Mouse (Mus musculus) CD4-positive helper T cell, adult 2 months (primary cell): Measurements from ENCODE around the gene Rdh19.
A peak's percentile ranks its signal among the peaks of the same experiment; 100 is the strongest.
"Not testable (repeated sequence)": the region's sequence is repeated elsewhere in the genome, so short reads cannot be mapped to it uniquely, and the experiment has no call there.

ENCODE experiments used
- DNase-seq: peaks from one replicate; pipeline ENCODE4 v3.0.0-alpha.2; 2012; ENCODE audit warnings: low read depth, missing footprints, low spot score

The Rdh19 gene

DNA sequence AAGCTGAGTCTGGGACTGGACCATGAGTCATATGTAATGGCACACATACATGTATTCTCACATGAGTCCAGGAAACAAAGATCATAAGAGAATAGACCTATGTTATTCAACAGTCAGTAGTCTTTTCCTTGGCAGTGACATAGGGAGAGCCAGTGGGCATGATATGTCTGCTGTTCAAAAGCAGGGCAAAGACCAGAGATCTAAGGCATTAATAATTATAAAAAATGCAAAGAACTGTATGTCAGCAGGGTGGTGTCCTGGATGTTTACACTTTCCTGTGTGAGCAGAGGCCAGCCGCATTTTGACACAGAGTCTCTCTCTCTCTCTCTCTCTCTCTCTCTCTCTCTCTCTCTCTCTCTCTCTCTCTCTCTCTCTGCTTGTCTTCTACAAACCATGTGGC lies at the start of gene Rdh19:
TSS of gene Rdh19 (plus strand) at position 301 of the 400 bp plus-strand sequence.
- no peak for DNase-seq

DNA sequence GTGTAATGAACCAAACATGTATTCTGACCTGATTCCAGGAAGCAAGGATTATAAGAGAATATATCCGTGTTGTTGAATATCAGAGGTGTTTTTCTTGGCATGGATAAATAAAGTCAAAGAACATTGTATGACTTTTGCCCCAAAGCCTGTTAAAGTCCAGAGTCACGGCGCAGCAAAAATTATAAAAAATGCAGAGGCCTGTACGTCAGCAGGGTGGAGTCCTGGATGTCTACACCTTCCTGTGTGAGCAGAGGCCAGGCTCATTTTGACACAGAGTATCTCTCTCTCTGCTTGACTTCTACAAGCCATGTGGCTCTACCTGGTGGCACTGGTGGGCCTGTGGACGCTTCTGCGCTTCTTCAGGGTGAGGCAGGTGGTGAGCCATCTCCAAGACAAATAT lies 48.8 kb upstream of the Rdh19 start, which contains the start of gene Rdh16:
TSS of gene Rdh16 (plus strand) at position 262 of the 400 bp plus-strand sequence.
- no peak for DNase-seq

GRCm38 (mm10) chr10:127801612-127802011 lies 48.1 kb upstream of the Rdh19 start:
- no peak for DNase-seq

- no peak for DNase-seq
Measured at GRCm38 (mm10) chr10:127802236-127802635, 47.5 kb upstream of the Rdh19 start.

GRCm38 (mm10) chr10:127804416-127804815 lies 45.3 kb upstream of the Rdh19 start:
- no peak for DNase-seq

DNA sequence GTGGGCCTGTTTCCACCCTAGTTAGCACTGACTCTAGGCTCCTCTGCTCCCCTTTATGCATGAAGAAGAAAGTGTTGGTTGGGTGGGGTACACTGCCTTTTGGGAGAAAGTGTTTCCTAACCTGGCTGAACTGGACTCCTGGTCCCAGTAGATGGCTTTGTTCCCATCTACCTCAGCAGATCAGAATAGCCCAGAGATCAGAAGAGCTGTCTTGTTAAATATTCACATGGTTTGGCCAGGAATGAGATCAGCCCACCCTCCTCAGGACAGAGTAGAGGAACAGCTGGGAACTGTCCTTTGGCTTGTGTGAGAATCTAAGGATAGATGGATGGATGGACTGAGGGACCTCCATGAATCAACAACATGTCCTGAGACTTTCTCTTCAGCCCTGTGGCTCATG lies 33.8 kb upstream of the Rdh19 start:
- no peak for DNase-seq

GRCm38 (mm10) chr10:127817268-127817910 lies 32.3 kb upstream of the Rdh19 start:
- not testable (repeated sequence) for DNase-seq

DNA sequence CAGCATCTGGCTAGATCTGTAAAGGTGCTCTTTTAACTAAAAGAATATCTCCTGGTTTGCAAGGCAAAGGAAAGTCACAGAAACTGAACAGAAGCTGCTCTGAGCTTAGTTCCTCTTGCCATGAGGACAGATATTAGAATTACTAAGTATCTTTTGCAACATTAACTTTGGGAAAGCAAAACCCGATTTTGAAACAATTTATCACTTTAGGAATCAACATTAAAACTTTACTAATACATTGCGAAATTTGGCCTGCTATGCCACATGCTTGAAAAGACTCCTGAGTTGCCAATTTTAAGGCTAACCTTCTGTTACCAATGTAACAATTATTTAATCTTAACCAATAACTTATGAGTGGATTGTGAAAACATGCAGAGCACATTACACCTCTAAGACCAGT lies 27.9 kb upstream of the Rdh19 start:
- DNase-seq, result not testable (repeated sequence)

DNA sequence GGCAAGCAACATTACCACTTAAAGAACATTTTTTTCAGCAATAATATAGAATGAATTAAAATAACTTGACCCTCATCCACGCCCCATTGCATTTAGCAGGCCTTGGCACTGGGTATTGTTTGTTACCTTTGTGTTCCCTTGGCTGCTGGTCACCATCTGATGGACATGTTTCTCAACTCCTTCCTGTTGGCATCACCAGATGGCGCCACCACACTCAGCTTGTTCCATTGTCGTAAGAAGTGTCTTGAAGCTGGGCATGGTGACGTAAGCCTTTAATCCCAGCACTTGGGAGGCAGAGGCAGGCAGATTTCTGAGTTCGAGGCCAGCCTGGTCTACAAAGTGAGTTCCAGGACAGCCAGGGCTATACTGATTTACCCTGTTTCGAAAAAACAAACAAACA lies 24.3 kb upstream of the Rdh19 start:
- no peak for DNase-seq

GRCm38 (mm10) chr10:127829121-127829520 lies 20.6 kb upstream of the Rdh19 start:
- DNase-seq, result no peak

- DNase-seq, result not testable (repeated sequence)
Measured at GRCm38 (mm10) chr10:127834186-127834585, 15.5 kb upstream of the Rdh19 start.

DNA sequence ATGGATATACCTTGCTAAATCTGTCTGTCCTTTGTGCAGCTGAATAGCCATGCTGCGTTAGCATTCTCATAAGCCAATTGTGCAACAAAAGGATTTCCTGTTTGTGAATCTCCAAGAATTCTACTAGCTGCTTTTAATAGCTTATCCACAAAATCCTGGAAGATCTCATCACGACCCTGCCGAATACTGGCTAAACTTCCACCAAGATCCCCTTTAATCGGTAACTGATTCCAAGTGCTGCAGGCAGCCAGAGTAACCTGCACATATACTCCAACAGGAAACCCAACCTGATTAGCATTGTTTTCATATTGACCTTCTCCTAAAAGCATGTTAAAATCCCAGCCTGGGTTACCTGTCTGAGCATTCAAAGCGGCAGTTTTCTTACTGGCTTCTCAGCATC lies 14.4 kb upstream of the Rdh19 start:
- DNase-seq, result no peak

DNA sequence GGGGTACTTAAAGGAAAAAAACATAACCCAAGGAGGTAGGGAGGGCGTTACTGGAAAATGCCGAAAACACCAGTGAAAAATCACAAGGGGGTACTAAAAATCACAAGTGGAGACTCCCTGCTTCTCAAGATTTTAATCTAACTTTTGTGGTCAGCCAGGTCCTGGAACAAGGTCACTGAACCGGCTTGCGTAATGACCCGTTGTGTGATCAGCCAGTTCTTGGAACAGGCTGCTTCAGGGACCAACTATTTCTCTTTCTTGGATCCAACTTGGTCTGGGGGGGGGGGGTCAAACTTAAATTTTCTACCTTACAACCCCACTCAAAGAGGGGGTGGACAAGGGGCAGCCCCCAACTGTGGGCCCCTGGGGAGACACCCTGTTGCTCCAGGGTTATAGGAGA lies 11.9 kb upstream of the Rdh19 start:
- not testable (repeated sequence) for DNase-seq

DNA sequence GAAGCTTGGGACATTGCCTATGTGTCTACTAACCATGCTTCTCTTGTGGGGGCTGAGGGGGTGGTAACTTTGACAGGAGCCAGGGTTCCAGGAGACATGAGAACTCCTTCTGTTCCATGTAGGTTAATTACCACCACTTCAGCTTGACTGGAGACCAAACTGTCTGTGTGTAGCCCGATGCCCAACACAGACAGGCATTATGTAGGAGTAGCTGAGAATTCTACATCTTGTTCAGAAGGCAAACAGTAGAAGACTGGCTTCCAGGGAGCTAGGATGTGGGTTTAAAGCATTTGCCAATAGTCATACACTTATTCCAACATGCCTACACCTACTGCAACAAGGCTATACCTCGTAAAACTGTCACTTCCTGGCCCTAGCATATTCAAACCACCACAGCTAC lies 11.2 kb upstream of the Rdh19 start:
- DNase-seq, result no peak

GRCm38 (mm10) chr10:127840776-127841175 lies 9.0 kb upstream of the Rdh19 start:
- DNase-seq, result no peak

DNA sequence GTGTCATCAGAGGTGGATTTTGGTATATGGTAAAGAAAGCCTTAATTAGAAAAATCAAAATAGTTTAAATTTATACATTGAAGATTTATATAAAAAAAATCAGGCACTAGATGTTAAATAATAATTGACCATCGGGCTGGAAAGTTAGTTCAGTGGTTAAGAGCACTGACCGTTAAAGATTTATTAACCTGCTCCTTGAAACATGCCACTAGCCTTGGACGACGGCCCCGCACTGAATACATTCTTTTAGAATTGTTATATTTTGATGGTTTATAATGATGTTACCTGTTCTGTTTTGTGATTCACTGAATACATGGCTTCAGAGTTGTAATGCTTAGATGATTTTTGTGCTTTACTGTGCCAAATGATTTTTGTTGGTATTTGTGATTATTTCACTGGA lies 3.8 kb upstream of the Rdh19 start:
- not testable (repeated sequence) for DNase-seq

DNA sequence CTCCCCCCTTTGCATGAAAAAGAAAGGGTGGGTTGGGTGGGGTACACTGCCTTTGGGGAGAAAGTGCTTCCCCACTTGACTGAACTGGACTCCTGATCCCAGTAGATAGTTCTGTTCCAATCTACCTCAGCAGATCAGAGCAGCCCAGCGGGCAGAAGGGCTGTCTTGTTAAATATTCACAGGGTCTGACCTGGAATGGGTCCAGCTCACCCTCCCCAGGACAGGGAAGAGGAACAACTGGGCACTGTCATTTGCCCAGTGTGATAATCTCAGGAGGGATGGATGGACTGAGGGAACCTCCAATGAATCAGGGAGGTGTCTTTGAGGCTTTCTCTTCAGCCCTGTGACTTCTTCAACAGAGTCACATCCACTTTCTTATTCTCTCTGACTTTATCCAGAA lies 1.6 kb upstream of the Rdh19 start:
- no peak for DNase-seq

DNA sequence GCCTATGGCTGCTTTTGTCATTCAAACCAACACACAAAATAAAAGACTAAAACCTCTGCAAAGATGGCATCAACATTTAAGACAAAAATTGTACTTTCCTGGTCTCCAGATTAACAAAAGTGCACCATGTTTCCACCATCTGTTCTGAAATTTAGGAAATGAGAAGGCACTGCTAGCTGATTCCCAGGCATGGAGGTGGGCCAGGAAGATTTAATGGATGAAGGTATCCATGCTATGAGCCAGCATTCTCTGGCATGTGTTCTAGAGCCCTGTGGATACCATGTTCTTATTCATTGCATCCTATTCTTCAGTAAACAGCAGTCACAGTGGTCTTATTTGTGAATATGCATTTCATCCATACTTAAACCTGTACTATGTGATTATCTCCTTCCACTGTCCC lies 6.6 kb downstream of the Rdh19 start:
- no peak for DNase-seq

GRCm38 (mm10) chr10:127864931-127865330 lies 15.2 kb downstream of the Rdh19 start:
- DNase-seq, result no peak

- no peak for DNase-seq
Measured at GRCm38 (mm10) chr10:127866232-127866631, 16.5 kb downstream of the Rdh19 start, which contains the start of gene Rdh16f2. Gene Rdh16f2, plus strand, starts transcription at chr10:127866474.

- DNase-seq, result peak; percentile 20
Measured at GRCm38 (mm10) chr10:127872484-127872883, 22.8 kb downstream of the Rdh19 start.

GRCm38 (mm10) chr10:127877681-127878080 lies 28.0 kb downstream of the Rdh19 start:
- no peak for DNase-seq

- DNase-seq, result no peak
Measured at GRCm38 (mm10) chr10:127878262-127879057, 28.7 kb downstream of the Rdh19 start.
